Mouse (Mus musculus): ENCODE results near the gene Rxra. TPM values are rescaled to one million over a fixed set of nuclear protein-coding genes. Genes with fewer than 3 reads are reported as not detected.
A peak's percentile ranks its signal among the peaks of the same experiment; 100 is the strongest.

Rxra gene
- polyA plus RNA-seq, 1 experiment from 2014 or later, result 4.7 TPM

DNA sequence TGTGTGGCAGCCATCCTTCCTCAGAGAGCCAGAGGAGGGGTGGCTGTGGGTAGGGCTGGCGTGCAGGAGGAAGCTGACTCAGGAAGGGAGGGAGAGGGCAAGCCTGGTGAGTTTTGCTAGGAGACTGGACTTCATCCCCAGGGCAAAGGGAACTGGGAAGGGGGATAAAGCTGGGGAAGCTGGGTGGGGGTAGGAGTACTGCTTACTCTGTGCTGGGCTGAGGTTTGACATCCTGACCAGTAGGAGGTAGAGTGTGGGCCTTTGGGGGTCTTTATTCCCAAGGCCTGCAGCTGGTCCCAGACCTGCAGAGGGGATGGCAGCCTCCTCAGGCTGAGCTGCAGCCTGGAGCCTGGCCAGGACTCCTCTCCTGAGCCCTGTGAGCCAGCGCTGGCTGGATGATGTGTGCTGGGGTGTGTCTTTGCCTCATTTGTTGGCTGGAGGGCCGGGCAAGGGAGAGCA is 4.6 kb upstream of the Rxra start:
- H3K4me1 ChIP-seq (replicated peaks), result peaks cover 42% of the 10 kb centered on the region
- no peaks in the 10 kb centered on the region for H3K36me3 ChIP-seq (replicated peaks)
- no peak overlapping the region for H3K4me2 ChIP-seq
- WGBS (ENCODE audit: insufficient replicate concordance), result 28% methylated on average over 3 of the region's 3 CpGs
- no peak overlapping the region for H3K4me3 ChIP-seq (replicated peaks)
- H3K27ac ChIP-seq (replicated peaks), result peak overlapping the region; percentile 39; the same call in 1 of the 2 replicates
- peak; percentile 53 for ATAC-seq (ENCODE audit: insufficient read depth)
- H3K9me3 ChIP-seq (replicated peaks), result no peaks in the 10 kb centered on the region
- no peak overlapping the region for H3K9ac ChIP-seq
- peaks cover 9% of the 10 kb centered on the region for H3K27me3 ChIP-seq

DNA sequence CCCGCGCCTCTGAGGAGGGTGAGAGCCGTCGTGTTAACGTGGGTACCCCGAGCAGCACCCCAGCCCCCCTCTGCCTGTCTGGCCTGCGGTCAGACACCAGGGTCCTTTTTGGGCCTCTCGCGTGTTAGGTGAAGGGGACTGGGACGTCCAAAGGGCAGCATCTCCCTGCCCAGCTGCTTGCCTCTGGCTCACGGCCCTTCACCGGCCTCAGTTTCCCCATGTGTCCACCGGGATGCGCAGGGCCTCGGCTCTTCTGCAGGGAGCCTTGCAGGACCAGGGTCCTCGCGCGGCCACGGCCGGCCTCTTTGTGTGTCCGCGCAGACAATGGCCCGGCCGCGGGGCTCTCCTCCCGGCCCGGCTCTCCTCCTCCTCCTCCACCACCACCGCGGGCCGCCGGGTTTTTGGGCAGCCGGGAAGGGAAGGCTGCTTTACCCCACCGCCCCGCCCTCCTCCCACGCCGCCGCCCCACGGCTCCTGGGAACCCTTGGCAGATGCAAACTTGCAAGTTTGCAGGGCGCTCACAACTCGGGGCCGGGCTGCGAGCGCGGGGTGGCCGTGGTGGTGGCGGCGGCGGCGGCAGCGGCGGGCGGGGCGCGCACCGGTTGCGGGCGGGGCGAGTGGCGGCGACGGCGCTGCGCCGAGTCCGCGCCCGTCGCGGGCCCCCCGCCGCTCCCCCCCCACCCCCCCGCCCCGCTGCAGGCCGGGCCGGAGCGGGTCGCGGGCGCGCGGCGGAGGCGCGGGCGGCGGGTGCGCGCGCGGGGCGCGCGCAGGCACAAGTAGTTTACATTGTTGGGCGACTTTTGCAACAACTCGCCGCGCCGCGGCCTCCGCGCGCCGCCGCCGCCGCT is 462 bp downstream of the Rxra start:
- WGBS (ENCODE audit: insufficient replicate concordance), result under 1% methylated on average over 89 of the region's 106 CpGs
- Histone ChIP-seq H3K4me3 (replicated peaks) (peak overlapping the region; percentile 70), H3K36me3 (replicated peaks) (no peaks in the 10 kb centered on the region), H3K27ac (replicated peaks) (peak overlapping the region; percentile 82), H3K9ac (peak overlapping the region; percentile 71; the same call in 1 of the 2 replicates), H3K4me1 (replicated peaks) (peaks cover 74% of the 10 kb centered on the region), H3K9me3 (replicated peaks) (no peaks in the 10 kb centered on the region), H3K27me3 (peaks cover 30% of the 10 kb centered on the region), H3K4me2 (peak overlapping the region; percentile 86)
- ATAC-seq (ENCODE audit: insufficient read depth), result peak; percentile 55; the same call in 1 of the 2 replicates

DNA sequence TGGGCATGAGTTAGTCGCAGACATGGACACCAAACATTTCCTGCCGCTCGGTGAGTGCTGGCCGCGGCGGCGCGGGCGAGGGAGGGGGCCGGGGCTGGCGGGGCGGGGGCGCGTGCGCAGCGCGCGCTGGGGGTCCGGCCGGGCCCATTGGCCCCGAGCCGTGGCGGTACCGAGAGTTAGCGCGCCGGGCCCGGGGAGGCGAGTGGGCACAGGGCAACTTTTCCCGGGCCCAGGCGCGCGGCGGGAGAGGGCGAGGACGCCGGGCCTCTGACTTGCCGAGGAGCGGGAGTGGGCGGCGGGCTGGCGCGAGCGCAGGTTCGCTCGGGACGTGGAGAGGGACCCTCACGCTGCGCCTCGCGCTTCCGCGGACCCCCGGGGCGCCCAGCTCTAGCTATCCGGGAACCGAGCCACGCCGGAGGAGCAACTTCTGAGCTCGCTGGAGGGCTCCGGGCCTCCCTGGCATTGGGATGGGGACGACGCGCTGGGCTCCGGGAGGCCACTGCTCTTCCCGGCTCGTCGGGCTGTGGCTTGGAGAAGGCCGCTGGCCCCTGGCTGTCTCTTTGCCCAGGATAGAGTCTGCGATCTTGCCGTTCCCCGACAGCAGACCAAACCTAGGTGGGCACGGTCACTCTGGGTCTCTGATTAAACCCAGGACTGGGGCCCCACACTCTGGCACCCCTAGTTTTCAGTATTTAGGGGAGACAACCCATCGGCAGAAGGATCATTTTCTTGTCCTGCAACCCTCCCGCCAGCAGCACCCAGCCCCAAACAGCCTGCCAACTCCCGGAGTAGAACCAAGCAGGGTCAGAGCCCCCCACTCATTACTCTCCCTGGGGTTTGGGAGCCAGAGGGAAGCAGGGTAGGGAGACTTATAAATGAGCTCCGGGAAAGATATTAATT is 1.4 kb downstream of the Rxra start:
- H3K9ac ChIP-seq, result peak overlapping the region; percentile 71
- peak overlapping the region; percentile 86 for H3K4me2 ChIP-seq
- peaks cover 30% of the 10 kb centered on the region for H3K27me3 ChIP-seq
- H3K4me3 ChIP-seq (replicated peaks), result peak overlapping the region; percentile 70
- ATAC-seq (ENCODE audit: insufficient read depth), result no peak
- no peaks in the 10 kb centered on the region for H3K36me3 ChIP-seq (replicated peaks)
- H3K4me1 ChIP-seq (replicated peaks), result peaks cover 78% of the 10 kb centered on the region
- WGBS (ENCODE audit: insufficient replicate concordance), result 2% methylated on average over 67 of the region's 77 CpGs
- no peaks in the 10 kb centered on the region for H3K9me3 ChIP-seq (replicated peaks)
- peak overlapping the region; percentile 82 for H3K27ac ChIP-seq (replicated peaks)

DNA sequence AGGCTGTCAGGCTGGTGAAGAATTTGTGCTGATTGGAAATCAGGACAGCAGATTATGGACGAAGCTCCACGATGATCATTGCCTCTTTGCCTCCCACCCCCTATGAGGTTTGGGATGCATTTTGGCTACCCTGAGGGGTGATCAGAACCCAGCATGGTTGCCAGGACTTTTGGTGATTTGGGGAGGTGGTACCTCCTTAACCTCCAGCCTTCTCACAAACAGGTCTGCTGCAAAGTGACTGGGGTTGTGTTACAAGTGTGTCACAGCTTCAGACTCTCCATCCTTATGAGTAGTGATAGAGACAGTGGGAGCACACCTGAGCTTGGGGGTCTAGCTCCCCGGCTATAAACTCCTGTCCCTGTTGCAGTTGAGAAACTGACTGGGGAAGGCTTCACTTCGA is 2.1 kb downstream of the Rxra start:
- Histone ChIP-seq H3K9me3 (replicated peaks) (no peaks in the 10 kb centered on the region), H3K27me3 (peaks cover 30% of the 10 kb centered on the region), H3K27ac (replicated peaks) (peak overlapping the region; percentile 82), H3K4me2 (peak overlapping the region; percentile 86), H3K9ac (peak overlapping the region; percentile 71), H3K36me3 (replicated peaks) (no peaks in the 10 kb centered on the region), H3K4me1 (replicated peaks) (peaks cover 79% of the 10 kb centered on the region), H3K4me3 (replicated peaks) (peak overlapping the region; percentile 70)
- 45% methylated on average over 4 of the region's 4 CpGs for WGBS (ENCODE audit: insufficient replicate concordance)
- no peak for ATAC-seq (ENCODE audit: insufficient read depth)

DNA sequence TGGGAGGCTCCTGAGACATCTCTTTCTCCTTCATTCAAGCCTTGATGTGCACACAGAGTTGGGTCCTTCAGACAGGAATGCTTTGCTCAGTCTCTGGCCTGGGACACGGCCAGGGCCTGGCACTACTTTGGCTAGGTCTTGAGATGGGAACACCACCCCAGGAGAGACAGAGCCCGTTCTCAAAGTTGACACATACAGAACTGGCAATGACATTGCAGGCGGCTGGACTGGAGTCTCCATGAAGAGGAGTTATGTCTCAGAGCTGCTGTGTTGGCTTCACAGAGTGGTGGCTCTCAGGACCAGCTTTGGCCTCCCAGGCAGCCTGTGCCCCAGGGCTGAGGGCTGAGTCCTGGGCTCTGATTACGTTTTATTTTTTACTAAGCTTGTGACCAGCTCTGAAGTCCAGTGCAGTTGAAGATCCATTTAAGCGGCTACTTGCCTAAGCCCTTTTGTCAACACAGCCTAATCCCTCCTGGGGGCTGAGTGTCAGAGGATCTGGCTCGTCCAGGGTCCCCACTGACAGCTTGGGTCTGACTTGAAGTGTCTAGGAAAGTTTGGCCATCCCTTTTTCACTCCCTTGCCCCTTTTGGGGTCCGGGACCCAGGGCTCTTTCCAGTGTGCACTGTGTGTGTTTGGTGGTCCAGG is 2.7 kb downstream of the Rxra start:
- peaks cover 83% of the 10 kb centered on the region for H3K4me1 ChIP-seq (replicated peaks)
- no peak for ATAC-seq (ENCODE audit: insufficient read depth)
- WGBS (ENCODE audit: insufficient replicate concordance), result 59% methylated on average over 7 of the region's 7 CpGs

DNA sequence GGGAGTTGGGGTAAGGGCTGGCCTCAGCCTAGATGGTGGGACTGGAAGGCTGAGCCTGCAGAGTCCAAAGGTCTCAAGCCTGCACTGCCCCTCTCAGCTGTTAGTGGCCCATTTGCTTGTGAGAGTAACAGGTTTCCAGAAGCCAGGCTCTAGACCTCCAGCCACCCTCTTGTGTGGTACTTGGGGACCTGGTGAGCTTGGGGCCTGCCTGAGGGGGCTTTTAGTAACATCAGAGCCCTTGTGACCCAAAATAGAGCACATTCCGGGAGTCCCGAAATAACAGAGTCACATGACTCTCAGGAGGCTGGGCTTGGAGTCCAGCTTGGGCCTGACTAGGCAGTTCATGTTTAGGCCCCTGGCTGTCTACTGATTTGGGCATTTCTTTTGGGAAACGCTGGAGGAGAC is 3.4 kb downstream of the Rxra start:
- Histone ChIP-seq H3K9ac (0 out of 2 replicates have a peak overlapping the region, but pooled peaks have one; percentile 8), H3K4me2 (peak overlapping the region; percentile 86), H3K4me3 (replicated peaks) (peak overlapping the region; percentile 70), H3K4me1 (replicated peaks) (peaks cover 88% of the 10 kb centered on the region), H3K36me3 (replicated peaks) (no peaks in the 10 kb centered on the region), H3K27ac (replicated peaks) (peak overlapping the region; percentile 69), H3K27me3 (peaks cover 30% of the 10 kb centered on the region), H3K9me3 (replicated peaks) (no peaks in the 10 kb centered on the region)
- 54% methylated on average over 3 of the region's 3 CpGs for WGBS (ENCODE audit: insufficient replicate concordance)
- ATAC-seq (ENCODE audit: insufficient read depth), result peak; percentile 23

More for the DNA sequence above, 2.7 kb downstream of the Rxra start:
- H3K4me3 ChIP-seq (replicated peaks), result peak overlapping the region; percentile 70
- H3K27ac ChIP-seq (replicated peaks), result peak overlapping the region; percentile 69
- no peaks in the 10 kb centered on the region for H3K9me3 ChIP-seq (replicated peaks)
- peak overlapping the region; percentile 8; the same call in 1 of the 2 replicates for H3K9ac ChIP-seq
- no peaks in the 10 kb centered on the region for H3K36me3 ChIP-seq (replicated peaks)
- H3K4me2 ChIP-seq, result peak overlapping the region; percentile 86
- peaks cover 30% of the 10 kb centered on the region for H3K27me3 ChIP-seq

DNA sequence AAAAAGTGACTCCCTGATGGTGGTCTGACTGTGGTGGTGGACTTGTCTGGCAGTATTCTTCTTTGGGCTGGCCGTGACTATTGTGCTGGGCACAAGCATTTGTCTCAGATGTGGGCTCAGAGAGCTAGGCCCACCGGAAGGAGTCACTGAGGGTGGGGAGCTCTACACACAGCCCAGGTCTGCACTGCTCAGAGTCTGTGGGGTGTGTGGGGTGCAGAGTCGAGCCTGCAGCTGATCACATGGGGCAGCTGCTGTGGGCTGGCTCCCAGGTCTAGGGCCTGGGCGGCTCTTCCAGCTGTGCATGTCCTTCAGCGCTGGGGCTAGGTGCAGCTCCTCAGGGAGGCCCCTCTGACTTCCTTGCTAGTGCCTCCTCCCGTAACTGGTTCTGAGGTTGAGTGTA is 3.8 kb downstream of the Rxra start:
- Histone ChIP-seq H3K27me3 (peaks cover 30% of the 10 kb centered on the region), H3K4me2 (peak overlapping the region; percentile 86), H3K9ac (peak overlapping the region; percentile 25; the same call in 1 of the 2 replicates), H3K4me3 (replicated peaks) (peak overlapping the region; percentile 70; the same call in 1 of the 2 replicates), H3K36me3 (replicated peaks) (no peaks in the 10 kb centered on the region), H3K27ac (replicated peaks) (peak overlapping the region; percentile 58), H3K9me3 (replicated peaks) (no peaks in the 10 kb centered on the region), H3K4me1 (replicated peaks) (peaks cover 88% of the 10 kb centered on the region)
- WGBS (ENCODE audit: insufficient replicate concordance), result 50% methylated on average over 6 of the region's 6 CpGs
- peak; percentile 36; the same call in 1 of the 2 replicates for ATAC-seq (ENCODE audit: insufficient read depth)

DNA sequence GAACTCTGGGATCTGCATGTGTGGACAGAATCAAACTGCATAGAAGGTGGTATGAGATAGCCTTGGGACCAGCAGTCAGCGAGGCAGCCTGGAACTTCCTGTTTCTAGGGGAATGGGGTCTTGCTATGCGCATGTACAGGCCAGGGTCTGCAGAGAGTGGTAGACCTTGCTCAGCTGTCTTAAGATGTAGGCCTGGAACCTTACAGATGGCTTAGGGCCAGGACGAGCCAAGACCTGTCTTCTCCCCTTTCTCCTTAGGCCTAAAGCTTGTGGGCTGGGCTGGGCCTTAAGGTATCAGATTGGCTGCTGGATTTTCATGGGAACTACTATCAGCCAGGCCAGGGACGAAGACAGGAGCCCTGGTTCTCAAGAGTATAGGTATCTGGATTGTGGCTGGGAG is 4.4 kb downstream of the Rxra start:
- Histone ChIP-seq H3K9me3 (replicated peaks) (no peaks in the 10 kb centered on the region), H3K27ac (replicated peaks) (peak overlapping the region; percentile 58; the same call in 1 of the 2 replicates), H3K4me1 (replicated peaks) (peaks cover 86% of the 10 kb centered on the region), H3K4me3 (replicated peaks) (no peak overlapping the region), H3K27me3 (peaks cover 30% of the 10 kb centered on the region), H3K36me3 (replicated peaks) (no peaks in the 10 kb centered on the region), H3K9ac (0 out of 2 replicates have a peak overlapping the region, but pooled peaks have one; percentile 25), H3K4me2 (peak overlapping the region; percentile 86)
- ATAC-seq (ENCODE audit: insufficient read depth), result no peak
- WGBS (ENCODE audit: insufficient replicate concordance), result 53% methylated on average over 4 of the region's 4 CpGs

DNA sequence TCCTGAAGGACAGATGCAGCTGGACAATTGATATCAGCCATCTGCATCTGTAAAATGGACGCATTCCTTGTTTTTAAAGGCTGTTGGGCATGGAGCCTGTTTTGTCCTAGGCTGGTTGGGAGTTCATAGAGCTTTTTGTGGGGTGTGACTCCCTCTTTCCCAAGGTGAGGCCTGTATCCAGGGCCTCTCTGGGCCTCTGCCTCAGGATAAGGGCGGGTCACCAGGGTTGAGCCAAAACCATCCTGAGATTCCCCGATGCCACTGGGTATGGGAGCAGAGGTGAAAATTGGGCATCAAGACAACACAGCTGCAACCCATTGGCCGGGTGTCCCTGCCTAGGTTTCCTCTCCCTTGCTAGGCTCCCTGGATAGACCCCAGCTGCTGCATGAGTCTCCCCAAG is 5.2 kb downstream of the Rxra start:
- no peaks in the 10 kb centered on the region for H3K9me3 ChIP-seq (replicated peaks)
- no peak for ATAC-seq (ENCODE audit: insufficient read depth)
- no peak overlapping the region for H3K4me3 ChIP-seq (replicated peaks)
- H3K27ac ChIP-seq (replicated peaks), result no peak overlapping the region
- no peak overlapping the region for H3K9ac ChIP-seq
- no peaks in the 10 kb centered on the region for H3K36me3 ChIP-seq (replicated peaks)
- H3K4me2 ChIP-seq, result no peak overlapping the region
- H3K4me1 ChIP-seq (replicated peaks), result peaks cover 86% of the 10 kb centered on the region
- 59% methylated on average over 4 of the region's 4 CpGs for WGBS (ENCODE audit: insufficient replicate concordance)
- H3K27me3 ChIP-seq, result peaks cover 23% of the 10 kb centered on the region

DNA sequence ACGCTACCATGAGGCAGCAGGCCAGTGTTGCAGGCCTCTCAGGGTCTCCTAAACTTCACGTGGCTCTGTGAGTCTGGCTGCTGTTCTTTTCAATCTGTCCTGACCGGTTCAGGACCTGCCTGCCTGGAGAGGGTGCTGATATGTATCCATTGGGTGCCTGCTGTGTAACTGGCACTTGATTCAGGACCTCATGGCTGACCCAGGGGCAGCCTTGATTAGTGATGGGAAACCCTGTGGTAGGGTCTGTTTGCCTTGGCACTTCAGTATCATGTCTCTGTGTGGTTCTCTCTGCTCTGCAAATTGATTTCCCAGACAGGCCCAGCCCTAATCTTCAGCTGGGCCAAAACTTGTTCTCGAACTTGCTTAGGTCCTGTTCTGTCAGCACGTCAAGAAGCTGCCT is 5.9 kb downstream of the Rxra start:
- Histone ChIP-seq H3K4me3 (replicated peaks) (no peak overlapping the region), H3K9me3 (replicated peaks) (no peaks in the 10 kb centered on the region), H3K4me1 (replicated peaks) (peaks cover 89% of the 10 kb centered on the region), H3K27ac (replicated peaks) (no peak overlapping the region), H3K9ac (no peak overlapping the region), H3K27me3 (peaks cover 19% of the 10 kb centered on the region), H3K4me2 (no peak overlapping the region), H3K36me3 (replicated peaks) (no peaks in the 10 kb centered on the region)
- ATAC-seq (ENCODE audit: insufficient read depth), result no peak
- WGBS (ENCODE audit: insufficient replicate concordance), result 66% methylated on average over 5 of the region's 5 CpGs

Measured in liver, embryonic 15.5 days (tissue).